Mouse (Mus musculus): ENCODE measurements around the gene Rad54l. TPM values are rescaled to one million over a fixed set of nuclear protein-coding genes. Genes with fewer than 3 reads are reported as not detected.

Rad54l gene
- polyA plus RNA-seq, 1 experiment from 2014 or later, result 20.7 TPM

DNA sequence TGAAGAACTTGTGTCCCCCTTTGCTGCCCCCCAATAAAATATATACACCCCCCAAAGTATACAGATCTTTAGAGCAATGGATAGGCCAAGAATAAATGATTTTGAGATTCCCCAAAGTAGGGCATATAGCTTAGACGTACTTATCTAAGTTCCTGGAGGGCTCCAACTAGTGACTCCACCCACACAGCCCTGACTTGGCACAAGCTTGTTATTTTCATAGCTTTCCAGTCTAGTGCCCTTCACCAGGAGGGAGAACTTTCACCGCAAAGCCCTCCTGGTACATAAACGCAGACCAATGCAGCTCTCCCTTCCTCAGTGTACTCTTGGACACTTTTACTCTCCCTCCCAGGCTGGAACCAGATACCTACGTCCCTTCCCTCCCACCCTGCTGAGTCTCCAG lies 38.7 kb upstream of the Rad54l start:
- Histone ChIP-seq H3K4me3 (ENCODE audit: low read depth, low read length) (no peak overlapping the region), H3K27me3 (replicated peaks; ENCODE audit: control insufficient read depth, insufficient read depth, low read length) (no peaks in the 10 kb centered on the region), H3K4me2 (ENCODE audit: low read depth, low read length) (no peak overlapping the region), H3K9ac (ENCODE audit: low read depth, low read length) (no peak overlapping the region), H3K27ac (replicated peaks; ENCODE audit: low read depth, low read length) (no peak overlapping the region), H3K36me3 (ENCODE audit: control insufficient read depth, insufficient read depth, low read length) (peaks cover 38% of the 10 kb centered on the region), H3K9me3 (ENCODE audit: control insufficient read depth, low read length) (no peaks in the 10 kb centered on the region), H3K4me1 (ENCODE audit: control insufficient read depth, insufficient read depth, low read length) (peaks cover 5% of the 10 kb centered on the region; the same call in 1 of the 2 replicates)
- DNase-seq (ENCODE audit: low spot score) (no peak), ATAC-seq (ENCODE audit: low read depth) (no peak)
- 80% methylated on average over 4 of the region's 4 CpGs for WGBS

GRCm38 (mm10) chr4:116160769-116161168 lies 37.3 kb upstream of the Rad54l start:
- H3K4me3 ChIP-seq (ENCODE audit: low read depth, low read length), result no peak overlapping the region
- H3K27me3 ChIP-seq (replicated peaks; ENCODE audit: control insufficient read depth, insufficient read depth, low read length), result no peaks in the 10 kb centered on the region
- peaks cover 52% of the 10 kb centered on the region for H3K36me3 ChIP-seq (ENCODE audit: control insufficient read depth, insufficient read depth, low read length)
- ATAC-seq (ENCODE audit: low read depth), result no peak
- H3K9me3 ChIP-seq (ENCODE audit: control insufficient read depth, low read length), result no peaks in the 10 kb centered on the region
- DNase-seq (ENCODE audit: low spot score), result no peak
- H3K4me1 ChIP-seq (ENCODE audit: control insufficient read depth, insufficient read depth, low read length), result peaks cover 3% of the 10 kb centered on the region; the same call in 1 of the 2 replicates
- no peak overlapping the region for H3K27ac ChIP-seq (replicated peaks; ENCODE audit: low read depth, low read length)
- WGBS, result 73% methylated on average over 3 of the region's 3 CpGs
- H3K4me2 ChIP-seq (ENCODE audit: low read depth, low read length), result no peak overlapping the region
- H3K9ac ChIP-seq (ENCODE audit: low read depth, low read length), result no peak overlapping the region

- no peak overlapping the region for H3K4me3 ChIP-seq (ENCODE audit: low read depth, low read length)
- H3K36me3 ChIP-seq (ENCODE audit: control insufficient read depth, insufficient read depth, low read length), result peaks cover 60% of the 10 kb centered on the region
- no peaks in the 10 kb centered on the region for H3K9me3 ChIP-seq (ENCODE audit: control insufficient read depth, low read length)
- H3K9ac ChIP-seq (ENCODE audit: low read depth, low read length), result no peak overlapping the region
- no peak overlapping the region for H3K27ac ChIP-seq (replicated peaks; ENCODE audit: low read depth, low read length)
- ATAC-seq (ENCODE audit: low read depth), result no peak; the same call in 1 of the 2 replicates
- 75% methylated on average over 3 of the region's 3 CpGs for WGBS
- H3K4me2 ChIP-seq (ENCODE audit: low read depth, low read length), result no peak overlapping the region
- H3K27me3 ChIP-seq (replicated peaks; ENCODE audit: control insufficient read depth, insufficient read depth, low read length), result no peaks in the 10 kb centered on the region
- peak; percentile 53 for DNase-seq (ENCODE audit: low spot score)
- H3K4me1 ChIP-seq (ENCODE audit: control insufficient read depth, insufficient read depth, low read length), result no peaks in the 10 kb centered on the region
These were observed 36.4 kb upstream of the Rad54l start for GRCm38 (mm10) chr4:116159912-116160311.

DNA sequence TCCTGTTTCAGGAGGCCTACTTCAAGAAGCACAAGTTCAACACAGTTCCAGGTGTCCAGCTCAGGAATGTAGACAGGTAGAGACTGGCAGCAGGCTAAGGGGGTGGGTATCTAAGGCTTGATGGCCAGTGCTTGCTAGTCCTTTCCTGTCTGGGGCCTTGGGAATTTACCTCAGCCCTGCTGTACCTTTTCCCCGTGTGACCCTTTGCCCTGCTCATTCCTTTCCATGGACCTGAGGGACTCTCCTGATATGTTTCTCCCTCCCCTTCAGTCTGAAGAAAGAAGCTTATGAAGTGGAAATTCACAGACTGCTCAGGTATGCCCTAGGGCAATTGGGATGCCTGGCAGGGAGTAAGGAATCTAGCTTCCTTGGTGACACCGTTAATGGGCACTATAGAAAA lies 34.4 kb upstream of the Rad54l start:
- Histone ChIP-seq H3K4me1 (ENCODE audit: control insufficient read depth, insufficient read depth, low read length) (no peaks in the 10 kb centered on the region), H3K4me3 (ENCODE audit: low read depth, low read length) (no peak overlapping the region), H3K9me3 (ENCODE audit: control insufficient read depth, low read length) (no peaks in the 10 kb centered on the region), H3K9ac (ENCODE audit: low read depth, low read length) (no peak overlapping the region), H3K4me2 (ENCODE audit: low read depth, low read length) (no peak overlapping the region), H3K27ac (replicated peaks; ENCODE audit: low read depth, low read length) (no peak overlapping the region), H3K27me3 (replicated peaks; ENCODE audit: control insufficient read depth, insufficient read depth, low read length) (no peaks in the 10 kb centered on the region), H3K36me3 (ENCODE audit: control insufficient read depth, insufficient read depth, low read length) (peaks cover 79% of the 10 kb centered on the region)
- no peak for DNase-seq (ENCODE audit: low spot score)
- ATAC-seq (ENCODE audit: low read depth), result no peak
- 77% methylated on average over 2 of the region's 2 CpGs for WGBS

- DNase-seq (ENCODE audit: low spot score) (no peak), ATAC-seq (ENCODE audit: low read depth) (no peak)
- H3K9ac ChIP-seq (ENCODE audit: low read depth, low read length), result no peak overlapping the region
- H3K9me3 ChIP-seq (ENCODE audit: control insufficient read depth, low read length), result no peaks in the 10 kb centered on the region
- peaks cover 62% of the 10 kb centered on the region for H3K36me3 ChIP-seq (ENCODE audit: control insufficient read depth, insufficient read depth, low read length)
- H3K4me3 ChIP-seq (ENCODE audit: low read depth, low read length), result no peak overlapping the region
- H3K27me3 ChIP-seq (replicated peaks; ENCODE audit: control insufficient read depth, insufficient read depth, low read length), result no peaks in the 10 kb centered on the region
- WGBS, result 94% methylated on average over 15 of the region's 15 CpGs
- peaks cover 8% of the 10 kb centered on the region for H3K4me1 ChIP-seq (ENCODE audit: control insufficient read depth, insufficient read depth, low read length)
- no peak overlapping the region for H3K4me2 ChIP-seq (ENCODE audit: low read depth, low read length)
- no peak overlapping the region for H3K27ac ChIP-seq (replicated peaks; ENCODE audit: low read depth, low read length)
These were observed 29.2 kb upstream of the Rad54l start for GRCm38 (mm10) chr4:116152702-116153101.

- Histone ChIP-seq H3K36me3 (ENCODE audit: control insufficient read depth, insufficient read depth, low read length) (peaks cover 48% of the 10 kb centered on the region), H3K9me3 (ENCODE audit: control insufficient read depth, low read length) (no peaks in the 10 kb centered on the region), H3K4me1 (ENCODE audit: control insufficient read depth, insufficient read depth, low read length) (peaks cover 8% of the 10 kb centered on the region), H3K4me3 (ENCODE audit: low read depth, low read length) (peak within 1 kb of the TSS; percentile 79), H3K4me2 (ENCODE audit: low read depth, low read length) (peak within 1 kb of the TSS; percentile 83), H3K27me3 (replicated peaks; ENCODE audit: control insufficient read depth, insufficient read depth, low read length) (no peaks in the 10 kb centered on the region), H3K9ac (ENCODE audit: low read depth, low read length) (peak within 1 kb of the TSS; percentile 95), H3K27ac (replicated peaks; ENCODE audit: low read depth, low read length) (peak within 1 kb of the TSS; percentile 92)
- WGBS, result 74% methylated on average over 6 of the region's 6 CpGs
- ATAC-seq (ENCODE audit: low read depth), result no peak
- DNase-seq (ENCODE audit: low spot score), result no peak
These were observed 27.7 kb upstream of the Rad54l start, which contains the start of gene Lurap1 for GRCm38 (mm10) chr4:116151238-116151637. Lurap1 (minus strand) TSS chr4:116151338.

DNA sequence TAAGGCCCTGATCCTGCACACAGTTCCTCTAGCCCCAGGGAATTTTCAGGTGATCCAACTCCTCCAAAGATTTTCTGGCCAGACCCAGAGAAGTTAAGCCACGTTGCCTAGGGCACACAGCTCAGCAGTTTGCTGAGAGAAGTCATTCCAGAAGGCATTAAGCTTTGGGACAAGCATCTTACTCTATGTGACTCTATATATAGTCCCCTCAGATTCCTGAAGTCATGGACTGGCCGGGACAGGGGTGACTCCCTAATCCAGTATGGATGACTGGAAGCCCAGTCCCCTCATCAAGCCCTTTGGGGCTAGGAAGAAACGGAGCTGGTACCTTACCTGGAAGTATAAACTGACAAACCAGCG lies 27.4 kb upstream of the Rad54l start:
- no peaks in the 10 kb centered on the region for H3K9me3 ChIP-seq (ENCODE audit: control insufficient read depth, low read length)
- H3K4me2 ChIP-seq (ENCODE audit: low read depth, low read length), result peak overlapping the region; percentile 83
- 20% methylated on average over 4 of the region's 4 CpGs for WGBS
- H3K27ac ChIP-seq (replicated peaks; ENCODE audit: low read depth, low read length), result peak overlapping the region; percentile 92
- peaks cover 8% of the 10 kb centered on the region for H3K4me1 ChIP-seq (ENCODE audit: control insufficient read depth, insufficient read depth, low read length)
- peak overlapping the region; percentile 95 for H3K9ac ChIP-seq (ENCODE audit: low read depth, low read length)
- no peaks in the 10 kb centered on the region for H3K27me3 ChIP-seq (replicated peaks; ENCODE audit: control insufficient read depth, insufficient read depth, low read length)
- DNase-seq (ENCODE audit: low spot score), result no peak
- peak; percentile 15; the same call in 1 of the 2 replicates for ATAC-seq (ENCODE audit: low read depth)
- H3K4me3 ChIP-seq (ENCODE audit: low read depth, low read length), result peak overlapping the region; percentile 79
- H3K36me3 ChIP-seq (ENCODE audit: control insufficient read depth, insufficient read depth, low read length), result peaks cover 44% of the 10 kb centered on the region

GRCm38 (mm10) chr4:116150156-116150861 lies 26.8 kb upstream of the Rad54l start:
- 0% methylated on average over 14 of the region's 73 CpGs for WGBS
- peak overlapping the region; percentile 95 for H3K9ac ChIP-seq (ENCODE audit: low read depth, low read length)
- peak overlapping the region; percentile 83 for H3K4me2 ChIP-seq (ENCODE audit: low read depth, low read length)
- DNase-seq (ENCODE audit: low spot score) (peak; percentile 83), ATAC-seq (ENCODE audit: low read depth) (peak; percentile 95)
- peak overlapping the region; percentile 92 for H3K27ac ChIP-seq (replicated peaks; ENCODE audit: low read depth, low read length)
- peaks cover 8% of the 10 kb centered on the region for H3K4me1 ChIP-seq (ENCODE audit: control insufficient read depth, insufficient read depth, low read length)
- H3K9me3 ChIP-seq (ENCODE audit: control insufficient read depth, low read length), result no peaks in the 10 kb centered on the region
- H3K36me3 ChIP-seq (ENCODE audit: control insufficient read depth, insufficient read depth, low read length), result peaks cover 38% of the 10 kb centered on the region
- H3K4me3 ChIP-seq (ENCODE audit: low read depth, low read length), result peak overlapping the region; percentile 79
- H3K27me3 ChIP-seq (replicated peaks; ENCODE audit: control insufficient read depth, insufficient read depth, low read length), result no peaks in the 10 kb centered on the region

DNA sequence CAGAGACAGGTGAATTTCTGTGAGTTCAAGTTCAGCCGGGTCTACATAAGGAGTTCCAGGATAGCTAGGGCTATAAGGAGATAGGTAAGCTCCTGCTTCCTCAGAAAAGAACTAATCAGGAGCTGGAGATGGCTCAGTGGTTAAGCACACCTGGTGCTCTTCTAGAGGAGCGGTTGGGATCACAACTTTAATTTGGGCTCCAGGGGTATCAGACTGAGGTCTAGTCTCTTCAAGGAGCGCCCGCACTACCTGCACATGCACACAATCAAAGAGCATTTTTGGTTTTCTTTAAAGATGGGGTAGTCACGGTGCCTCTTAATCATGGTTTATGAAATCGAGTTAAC lies 26.3 kb upstream of the Rad54l start:
- peaks cover 33% of the 10 kb centered on the region for H3K36me3 ChIP-seq (ENCODE audit: control insufficient read depth, insufficient read depth, low read length)
- 16% methylated on average over 6 of the region's 6 CpGs for WGBS

More for the DNA sequence above, 26.3 kb upstream of the Rad54l start:
- Histone ChIP-seq H3K4me2 (ENCODE audit: low read depth, low read length) (peak overlapping the region; percentile 83), H3K9me3 (ENCODE audit: control insufficient read depth, low read length) (no peaks in the 10 kb centered on the region), H3K4me1 (ENCODE audit: control insufficient read depth, insufficient read depth, low read length) (peaks cover 8% of the 10 kb centered on the region), H3K9ac (ENCODE audit: low read depth, low read length) (peak overlapping the region; percentile 95), H3K27ac (replicated peaks; ENCODE audit: low read depth, low read length) (peak overlapping the region; percentile 92), H3K27me3 (replicated peaks; ENCODE audit: control insufficient read depth, insufficient read depth, low read length) (no peaks in the 10 kb centered on the region), H3K4me3 (ENCODE audit: low read depth, low read length) (peak overlapping the region; percentile 79)
- ATAC-seq (ENCODE audit: low read depth) (peak; percentile 15), DNase-seq (ENCODE audit: low spot score) (no peak)
